Mouse (Mus musculus) stomach, embryonic 15.5 days (tissue): ENCODE measurements around the gene Rmi2. TPM values are rescaled to one million over a fixed set of nuclear protein-coding genes. Genes with fewer than 3 reads are reported as not detected.

Experiments used
- ATAC-seq: fragments of 200-750 bp; cut with Nextera tagmentation; 2 replicates; pipeline ENCODE4 v1.8.0; 2017; ENCODE audit warnings: low read depth, moderate number of reproducible peaks, moderate TSS enrichment; ENCODE audit not compliant: insufficient read depth, low FRiP score
- H3K27ac ChIP-seq: fragments of 300-500 bp; sonication (generic); 2 replicates; pipeline ENCODE4 v1.5.1; 2015; ENCODE audit warnings: mild to moderate bottlenecking, inconsistent platforms
- H3K27me3 ChIP-seq: fragments of 300-500 bp; sonication (generic); replicated peaks from 2 replicates; pipeline ENCODE4 v1.6.1; 2015; ENCODE audit warnings: inconsistent platforms
- H3K36me3 ChIP-seq: fragments of 300-500 bp; sonication (generic); 2 replicates; pipeline ENCODE4 v1.6.1; 2015; ENCODE audit warnings: inconsistent platforms
- H3K4me1 ChIP-seq: fragments of 300-500 bp; sonication (generic); 2 replicates; pipeline ENCODE4 v1.6.1; 2015; ENCODE audit warnings: inconsistent platforms
- H3K4me2 ChIP-seq: fragments of 300-500 bp; sonication (generic); 2 replicates; pipeline ENCODE4 v1.6.1; 2015; ENCODE audit warnings: mild to moderate bottlenecking, inconsistent platforms
- H3K4me3 ChIP-seq: fragments of 300-500 bp; sonication (generic); replicated peaks from 2 replicates; pipeline ENCODE4 v1.5.1; 2015; ENCODE audit warnings: inconsistent platforms
- H3K9ac ChIP-seq: fragments of 300-500 bp; sonication (generic); 2 replicates; pipeline ENCODE4 v1.6.1; 2015; ENCODE audit warnings: inconsistent platforms
- H3K9me3 ChIP-seq: fragments of 300-500 bp; sonication (generic); 2 replicates; pipeline ENCODE4 v1.6.1; 2016; ENCODE audit warnings: inconsistent platforms
- WGBS: fragments of 180-500 bp; shearing (Covaris S2); methylation state at CpG from one replicate; pipeline ENCODE4 v1.1.7; 2015; 5-methylcytosine and 5-hydroxymethylcytosine counted together
- polyA plus RNA-seq: library from polyadenylated mRNA; unstranded; fragments of >200 nt; fragmentation: Nextera tagmentation; extraction: Ambion mirVana; gene quantifications from 2 replicates; pipeline ENCODE4 v1.2.1, GENCODE M21; 2015

Gene Rmi2
- polyA plus RNA-seq, 1 experiment from 2014 or later: 3.7 TPM

DNA sequence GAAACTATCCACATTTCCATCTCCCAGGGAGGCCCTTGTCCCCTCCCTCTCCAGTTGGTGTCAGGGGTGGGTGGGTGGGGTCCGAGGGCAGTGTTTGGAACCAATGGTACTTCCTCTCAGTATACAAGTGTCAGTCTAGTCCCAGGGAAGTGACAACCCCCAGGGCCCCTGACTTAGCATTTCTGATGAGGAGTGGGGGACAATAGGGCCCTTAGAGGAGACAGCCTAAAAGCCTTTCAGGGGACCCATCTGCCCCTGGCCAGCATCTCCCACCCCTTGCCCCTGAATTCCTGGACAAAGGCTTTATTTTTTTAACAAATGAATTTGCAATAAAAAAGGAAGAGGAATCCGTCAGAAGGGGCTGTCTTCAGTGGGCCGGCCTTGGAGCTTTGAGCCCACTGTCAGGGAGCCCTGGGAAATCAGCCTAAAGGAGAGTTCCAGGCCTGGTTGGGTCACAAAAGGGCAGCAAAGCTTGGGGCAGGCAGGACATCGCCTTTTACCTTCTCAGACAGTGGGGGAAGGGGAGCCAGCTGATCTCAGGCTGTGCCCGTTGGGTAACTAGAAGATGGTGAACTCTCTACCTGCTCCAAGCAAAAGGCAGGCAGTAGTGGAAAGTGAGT, 102.0 kb downstream of the Rmi2 start:
- H3K27me3 ChIP-seq: no peaks in the 10 kb centered on the region
- H3K9me3 ChIP-seq: no peaks in the 10 kb centered on the region
- H3K36me3 ChIP-seq: no peaks in the 10 kb centered on the region
- no peak overlapping the region for H3K27ac ChIP-seq
- H3K4me3 ChIP-seq: no peak overlapping the region
- ATAC-seq: no peak
- H3K4me1 ChIP-seq: no peaks in the 10 kb centered on the region
- H3K4me2 ChIP-seq: no peak overlapping the region
- WGBS: 63% methylated on average over 5 of the region's 5 CpGs
- no peak overlapping the region for H3K9ac ChIP-seq

DNA sequence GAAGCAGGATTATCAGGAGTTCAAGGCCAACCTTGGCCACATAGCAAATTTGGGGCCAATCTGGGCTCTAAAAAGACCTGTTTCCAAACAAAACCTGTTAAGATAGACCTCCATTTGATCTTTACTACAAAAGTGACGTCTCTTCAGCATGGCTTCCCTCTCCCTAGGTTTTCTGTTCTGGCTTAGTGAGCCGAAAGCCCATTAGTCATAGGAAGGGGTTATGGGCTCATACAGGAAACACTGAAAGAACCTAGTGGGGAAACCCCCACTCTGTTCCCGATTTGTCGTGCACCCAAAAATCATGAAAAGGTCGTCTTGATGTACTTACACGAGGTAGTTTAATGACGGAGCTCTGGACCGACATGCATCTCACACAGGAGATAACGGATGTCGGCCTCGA, 102.6 kb downstream of the Rmi2 start:
- Histone ChIP-seq H3K27me3 (no peaks in the 10 kb centered on the region), H3K27ac (no peak overlapping the region), H3K9ac (no peak overlapping the region), H3K4me1 (no peaks in the 10 kb centered on the region), H3K9me3 (no peaks in the 10 kb centered on the region), H3K4me3 (no peak overlapping the region), H3K36me3 (no peaks in the 10 kb centered on the region), H3K4me2 (no peak overlapping the region)
- WGBS: 64% methylated on average over 11 of the region's 11 CpGs
- no peak for ATAC-seq

DNA sequence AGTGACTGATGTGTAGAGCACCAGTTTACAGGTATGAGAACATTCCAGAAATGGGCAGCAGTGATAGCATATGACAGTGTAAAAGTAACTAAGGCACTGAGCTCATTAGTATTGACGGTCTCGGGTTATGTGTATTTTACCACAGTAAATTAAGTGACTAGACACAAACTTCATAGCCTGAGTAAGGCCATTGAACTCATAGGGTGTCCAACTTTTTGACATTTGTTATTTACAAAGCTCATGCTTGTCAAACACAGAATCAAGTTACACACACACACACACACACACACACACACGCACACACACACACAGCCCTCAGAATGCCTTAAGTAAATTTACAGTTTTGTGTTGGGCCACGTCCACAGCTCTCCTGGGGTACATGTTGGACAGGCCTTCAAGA, 105.1 kb downstream of the Rmi2 start:
- no peaks in the 10 kb centered on the region for H3K9me3 ChIP-seq
- no peaks in the 10 kb centered on the region for H3K36me3 ChIP-seq
- no peak overlapping the region for H3K9ac ChIP-seq
- no peaks in the 10 kb centered on the region for H3K27me3 ChIP-seq
- no peak overlapping the region for H3K4me3 ChIP-seq
- H3K27ac ChIP-seq: no peak overlapping the region
- no peaks in the 10 kb centered on the region for H3K4me1 ChIP-seq
- WGBS: 69% methylated on average over 4 of the region's 4 CpGs
- no peak overlapping the region for H3K4me2 ChIP-seq
- ATAC-seq: no peak

DNA sequence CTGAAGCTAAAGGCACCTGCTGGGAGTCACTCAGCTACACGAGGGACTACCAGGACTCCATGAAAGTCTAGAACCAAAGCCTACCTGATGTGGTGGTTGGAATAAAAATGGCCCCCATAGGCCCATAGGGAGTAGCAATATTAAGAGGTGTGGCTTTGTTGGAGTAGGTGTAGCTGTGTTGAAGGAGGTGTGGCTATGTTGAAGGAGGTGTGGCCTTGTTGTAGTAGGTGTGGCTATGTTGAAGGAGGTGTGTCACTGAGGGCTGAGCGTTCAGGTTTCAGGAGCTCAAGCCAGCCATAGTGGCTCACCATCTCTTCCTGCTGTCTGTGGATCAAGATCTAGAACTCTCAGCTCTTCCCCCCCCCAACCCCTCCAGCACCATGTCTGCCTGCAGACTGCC, 105.8 kb downstream of the Rmi2 start:
- H3K9ac ChIP-seq: no peak overlapping the region
- H3K27ac ChIP-seq: no peak overlapping the region
- no peak for ATAC-seq
- no peaks in the 10 kb centered on the region for H3K36me3 ChIP-seq
- no peaks in the 10 kb centered on the region for H3K27me3 ChIP-seq
- H3K4me1 ChIP-seq: no peaks in the 10 kb centered on the region
- H3K9me3 ChIP-seq: no peaks in the 10 kb centered on the region
- no peak overlapping the region for H3K4me2 ChIP-seq
- H3K4me3 ChIP-seq: no peak overlapping the region
- 80% methylated on average over 2 of the region's 2 CpGs for WGBS

Other genes starting within 250 kb of the Rmi2 start
- gene Socs1, start 49.5 kb upstream of the Rmi2 start, polyA plus RNA-seq: 9.0 and 10.2 TPM in 2 replicates
- not detected in 2 replicates for gene Tnp2, start 46.4 kb upstream of the Rmi2 start, polyA plus RNA-seq
- not detected in 2 replicates for gene Prm3, start 44.1 kb upstream of the Rmi2 start, polyA plus RNA-seq
- gene Prm2, start 38.9 kb upstream of the Rmi2 start, polyA plus RNA-seq: not detected in 2 replicates
- not detected in 2 replicates for gene Prm1, start 29.2 kb upstream of the Rmi2 start, polyA plus RNA-seq
- not detected in 2 replicates for gene Gm11172, start 22.1 kb upstream of the Rmi2 start, polyA plus RNA-seq
- 28.8 and 30.0 TPM in 2 replicates for gene Snn, start 225.9 kb downstream of the Rmi2 start, polyA plus RNA-seq
- 96.0 and 100 TPM in 2 replicates for gene Litaf, start 231.1 kb downstream of the Rmi2 start, polyA plus RNA-seq